Mouse (Mus musculus) limb, embryonic 13.5 days (tissue): ENCODE measurements around the gene Tubgcp3. TPM values are rescaled to one million over a fixed set of nuclear protein-coding genes. Genes with fewer than 3 reads are reported as not detected.
"Not testable (repeated sequence)": the region's sequence is repeated elsewhere in the genome, so short reads cannot be mapped to it uniquely, and the experiment has no call there.

ENCODE experiments used
- ATAC-seq: fragments of 200-750 bp; cut with Nextera tagmentation; 2 replicates; pipeline ENCODE4 v1.8.0; 2017; ENCODE audit warnings: low read depth, moderate number of reproducible peaks, moderate TSS enrichment; ENCODE audit not compliant: low FRiP score
- H3K27ac ChIP-seq: fragments of 300-500 bp; sonication (generic); 2 replicates; pipeline ENCODE4 v1.5.1; 2015; ENCODE audit warnings: inconsistent platforms, mild to moderate bottlenecking, moderate library complexity
- H3K27me3 ChIP-seq: fragments of 300-500 bp; sonication (generic); 2 replicates; pipeline ENCODE4 v1.6.1; 2015; ENCODE audit warnings: mild to moderate bottlenecking, inconsistent platforms
- H3K36me3 ChIP-seq: fragments of 300-500 bp; sonication (generic); 2 replicates; pipeline ENCODE4 v1.6.1; 2015; ENCODE audit warnings: inconsistent platforms, mild to moderate bottlenecking, moderate library complexity
- H3K4me1 ChIP-seq: fragments of 300-500 bp; sonication (generic); 2 replicates; pipeline ENCODE4 v1.6.1; 2015; ENCODE audit warnings: inconsistent platforms
- H3K4me2 ChIP-seq: fragments of 300-500 bp; sonication (generic); replicated peaks from 2 replicates; pipeline ENCODE4 v1.6.1; 2015; ENCODE audit warnings: inconsistent platforms, mild to moderate bottlenecking, moderate library complexity
- H3K4me3 ChIP-seq: fragments of 300-500 bp; sonication (generic); 2 replicates; pipeline ENCODE4 v1.5.1; 2015; ENCODE audit warnings: moderate library complexity, mild to moderate bottlenecking, inconsistent platforms
- H3K9ac ChIP-seq: fragments of 300-500 bp; sonication (generic); 2 replicates; pipeline ENCODE4 v1.6.1; 2015; ENCODE audit warnings: mild to moderate bottlenecking, inconsistent platforms
- H3K9me3 ChIP-seq: fragments of 300-500 bp; sonication (generic); 2 replicates; pipeline ENCODE4 v1.6.1; 2016; ENCODE audit warnings: inconsistent platforms
- WGBS: fragments of 180-500 bp; shearing (Covaris S2); methylation state at CpG from one replicate; pipeline ENCODE4 v1.1.7; 2015; 5-methylcytosine and 5-hydroxymethylcytosine counted together
- polyA plus RNA-seq: library from polyadenylated mRNA; unstranded; fragments of >200 nt; fragmentation: Nextera tagmentation; extraction: Ambion mirVana; gene quantifications from 2 replicates; pipeline ENCODE4 v1.2.1, GENCODE M21; 2015

Tubgcp3 gene
- polyA plus RNA-seq, 1 experiment from 2014 or later: 40.7 TPM

GRCm38 (mm10) chr8:12635366-12635765, 36.7 kb downstream of the Tubgcp3 start:
- Histone ChIP-seq H3K9ac (no peak overlapping the region), H3K9me3 (no peaks in the 10 kb centered on the region), H3K4me2 (no peak overlapping the region), H3K27ac (no peak overlapping the region), H3K36me3 (peaks cover 88% of the 10 kb centered on the region), H3K27me3 (no peaks in the 10 kb centered on the region), H3K4me1 (no peaks in the 10 kb centered on the region), H3K4me3 (no peak overlapping the region)
- no peak for ATAC-seq
- 84% methylated on average over 2 of the region's 2 CpGs for WGBS

DNA sequence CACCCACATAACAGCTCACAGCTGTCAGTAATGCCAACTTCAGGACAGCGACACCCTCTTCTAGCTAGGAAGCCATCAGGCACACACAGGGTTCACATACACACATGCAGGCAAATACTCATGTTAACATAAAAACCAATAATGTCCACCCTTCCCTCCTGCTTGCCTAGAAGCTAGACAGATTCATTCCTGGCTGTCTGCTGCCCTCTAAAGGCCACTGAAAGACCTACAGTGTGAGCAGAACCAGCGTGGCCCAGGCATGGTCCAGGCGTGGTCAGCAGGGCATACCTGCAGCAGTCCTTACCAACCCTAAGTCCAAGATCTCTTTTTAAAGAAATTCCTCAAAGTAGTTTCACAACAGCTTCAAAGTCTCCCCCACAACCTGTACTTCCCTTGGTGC, 43.0 kb downstream of the Tubgcp3 start:
- no peak; the same call in 1 of the 2 replicates for ATAC-seq
- no peak overlapping the region for H3K4me3 ChIP-seq
- no peak overlapping the region for H3K9ac ChIP-seq
- H3K36me3 ChIP-seq: peaks cover 71% of the 10 kb centered on the region
- no peaks in the 10 kb centered on the region for H3K27me3 ChIP-seq
- WGBS: 37% methylated on average over 3 of the region's 3 CpGs
- no peaks in the 10 kb centered on the region for H3K9me3 ChIP-seq
- peaks cover 21% of the 10 kb centered on the region for H3K4me1 ChIP-seq
- H3K4me2 ChIP-seq: no peak overlapping the region
- H3K27ac ChIP-seq: no peak overlapping the region

- 50% methylated on average over 5 of the region's 5 CpGs for WGBS
- H3K4me3 ChIP-seq: no peak overlapping the region
- H3K27me3 ChIP-seq: no peaks in the 10 kb centered on the region
- H3K4me1 ChIP-seq: peaks cover 21% of the 10 kb centered on the region
- no peak overlapping the region for H3K9ac ChIP-seq
- ATAC-seq: no peak
- H3K9me3 ChIP-seq: no peaks in the 10 kb centered on the region
- H3K4me2 ChIP-seq: no peak overlapping the region
- peaks cover 77% of the 10 kb centered on the region for H3K36me3 ChIP-seq
- no peak overlapping the region for H3K27ac ChIP-seq
Measured at GRCm38 (mm10) chr8:12625890-12626289, 46.2 kb downstream of the Tubgcp3 start.

DNA sequence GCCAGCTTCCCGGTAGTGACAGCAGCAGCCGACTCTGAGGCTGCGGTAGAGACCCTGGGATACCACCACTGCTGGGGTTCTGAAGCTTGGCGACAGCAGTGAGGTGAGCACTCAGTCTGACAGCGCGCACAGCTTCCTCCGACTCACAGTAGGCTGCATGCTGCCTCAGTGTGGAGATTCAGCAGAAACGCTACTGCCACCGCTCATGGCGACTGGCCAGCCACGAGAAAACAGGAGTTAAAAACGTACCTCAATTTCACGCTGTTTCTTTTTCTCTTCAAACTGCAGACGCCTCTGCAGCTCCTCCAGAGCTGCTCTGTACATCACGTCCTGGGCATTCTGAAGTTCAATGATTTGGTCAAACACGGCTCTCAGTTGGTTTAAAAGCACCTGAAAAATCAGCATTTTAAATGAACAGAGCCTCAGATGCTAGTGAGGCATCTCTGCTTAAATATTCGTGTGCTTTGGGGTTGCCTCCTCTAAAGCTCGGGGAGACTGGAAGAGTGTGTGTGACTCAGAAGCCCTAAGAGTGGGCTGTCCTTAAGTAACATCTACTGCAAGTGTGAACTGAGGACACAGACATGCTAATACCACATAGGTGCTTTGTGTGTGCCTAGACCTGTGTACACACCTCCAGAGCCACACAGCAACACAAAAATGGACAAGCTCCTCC, 50.4 kb downstream of the Tubgcp3 start:
- Histone ChIP-seq H3K27ac (no peak overlapping the region), H3K9ac (no peak overlapping the region), H3K27me3 (no peaks in the 10 kb centered on the region), H3K4me3 (no peak overlapping the region), H3K36me3 (peaks cover 81% of the 10 kb centered on the region), H3K4me2 (no peak overlapping the region), H3K4me1 (peaks cover 13% of the 10 kb centered on the region), H3K9me3 (no peaks in the 10 kb centered on the region)
- 94% methylated on average over 18 of the region's 18 CpGs for WGBS
- no peak for ATAC-seq

- not testable (repeated sequence) for H3K27ac ChIP-seq, ATAC-seq, H3K4me3 ChIP-seq, H3K27me3 ChIP-seq, H3K9me3 ChIP-seq, H3K9ac ChIP-seq, H3K4me2 ChIP-seq, H3K4me1 ChIP-seq
- peaks cover 80% of the 10 kb centered on the region for H3K36me3 ChIP-seq
- WGBS: 86% methylated on average over 3 of the region's 3 CpGs
Measured at GRCm38 (mm10) chr8:12617369-12617768, 54.7 kb downstream of the Tubgcp3 start.

GRCm38 (mm10) chr8:12613201-12613600, 58.8 kb downstream of the Tubgcp3 start:
- Histone ChIP-seq H3K27ac (no peak overlapping the region), H3K4me2 (no peak overlapping the region), H3K4me3 (no peak overlapping the region), H3K4me1 (no peaks in the 10 kb centered on the region), H3K9ac (no peak overlapping the region), H3K36me3 (peaks cover 44% of the 10 kb centered on the region), H3K27me3 (no peaks in the 10 kb centered on the region), H3K9me3 (no peaks in the 10 kb centered on the region)
- 79% methylated on average over 7 of the region's 7 CpGs for WGBS
- ATAC-seq: no peak

DNA sequence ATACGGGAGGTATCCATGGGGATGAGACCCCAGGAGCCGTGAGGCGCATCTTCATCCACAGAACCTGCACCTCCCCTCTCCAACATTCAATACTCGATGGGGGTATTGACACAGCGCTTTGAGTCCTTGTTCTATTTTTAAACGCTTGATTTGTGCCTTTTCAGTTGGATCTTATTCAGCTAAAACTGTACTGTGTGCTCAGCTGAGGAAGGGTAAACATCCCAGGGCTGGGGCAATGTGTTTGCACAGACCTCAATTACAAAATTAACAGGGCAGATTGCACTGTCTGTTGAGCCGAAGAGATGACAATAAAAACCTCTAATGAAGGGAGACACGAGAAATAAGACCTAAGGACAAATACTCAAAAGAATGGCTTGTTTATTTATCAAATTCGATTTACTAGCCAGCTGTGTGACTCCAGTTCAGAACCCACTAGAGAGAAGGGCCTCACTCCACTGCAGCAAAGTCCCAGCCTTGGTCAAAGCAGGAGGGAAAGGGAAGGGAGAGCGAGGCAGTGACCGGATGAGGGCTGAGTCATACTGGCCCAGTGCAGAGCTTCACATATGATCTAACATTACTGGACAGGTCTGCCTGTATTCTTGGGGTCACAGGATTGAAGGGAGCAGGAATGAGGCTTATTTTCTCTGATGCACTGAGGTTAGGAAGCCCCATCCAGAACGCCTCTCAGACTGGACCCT, 62.1 kb downstream of the Tubgcp3 start:
- H3K27me3 ChIP-seq: no peaks in the 10 kb centered on the region
- no peak for ATAC-seq
- H3K4me1 ChIP-seq: no peaks in the 10 kb centered on the region
- no peak overlapping the region for H3K4me2 ChIP-seq
- WGBS: 71% methylated on average over 12 of the region's 12 CpGs
- peaks cover 15% of the 10 kb centered on the region for H3K36me3 ChIP-seq
- no peak overlapping the region for H3K27ac ChIP-seq
- H3K9ac ChIP-seq: no peak overlapping the region
- no peak overlapping the region for H3K4me3 ChIP-seq
- H3K9me3 ChIP-seq: no peaks in the 10 kb centered on the region

- Histone ChIP-seq H3K27ac (no peak overlapping the region), H3K4me1 (no peaks in the 10 kb centered on the region), H3K9me3 (no peaks in the 10 kb centered on the region), H3K4me3 (no peak overlapping the region), H3K9ac (no peak overlapping the region), H3K27me3 (0 out of 2 replicates have a peak, but pooled peaks cover 5% of the 10 kb centered on the region), H3K36me3 (peaks cover 6% of the 10 kb centered on the region), H3K4me2 (no peak overlapping the region)
- WGBS: 77% methylated on average over 10 of the region's 10 CpGs
- ATAC-seq: no peak
Measured at GRCm38 (mm10) chr8:12608810-12609209, 63.2 kb downstream of the Tubgcp3 start.

GRCm38 (mm10) chr8:12607223-12607622, 64.8 kb downstream of the Tubgcp3 start:
- 22% methylated on average over 6 of the region's 6 CpGs for whole genome bisulfite sequencing

GRCm38 (mm10) chr8:12583785-12584184, 88.3 kb downstream of the Tubgcp3 start:
- no peak overlapping the region for H3K4me2 ChIP-seq
- WGBS: 92% methylated on average over 5 of the region's 5 CpGs
- no peaks in the 10 kb centered on the region for H3K27me3 ChIP-seq
- no peaks in the 10 kb centered on the region for H3K9me3 ChIP-seq
- H3K4me1 ChIP-seq: no peaks in the 10 kb centered on the region
- no peak overlapping the region for H3K4me3 ChIP-seq
- no peak for ATAC-seq
- H3K9ac ChIP-seq: no peak overlapping the region
- H3K27ac ChIP-seq: no peak overlapping the region
- no peaks in the 10 kb centered on the region for H3K36me3 ChIP-seq

More at GRCm38 (mm10) chr8:12607223-12607622, 64.8 kb downstream of the Tubgcp3 start:
- H3K9ac ChIP-seq: no peak overlapping the region
- no peaks in the 10 kb centered on the region for H3K9me3 ChIP-seq
- H3K4me2 ChIP-seq: no peak overlapping the region
- no peaks in the 10 kb centered on the region; the same call in 1 of the 2 replicates for H3K36me3 ChIP-seq
- no peaks in the 10 kb centered on the region for H3K4me1 ChIP-seq
- H3K4me3 ChIP-seq: no peak overlapping the region
- ATAC-seq: 0 out of 2 replicates have a peak, but pooled peaks have one; percentile 40
- 0 out of 2 replicates have a peak, but pooled peaks cover 5% of the 10 kb centered on the region for H3K27me3 ChIP-seq
- H3K27ac ChIP-seq: no peak overlapping the region

GRCm38 (mm10) chr8:12579339-12579999, 92.6 kb downstream of the Tubgcp3 start:
- not testable (repeated sequence) for H3K27ac ChIP-seq, H3K9ac ChIP-seq, H3K4me3 ChIP-seq, H3K9me3 ChIP-seq, H3K27me3 ChIP-seq, ATAC-seq, H3K4me2 ChIP-seq, H3K4me1 ChIP-seq, H3K36me3 ChIP-seq
- WGBS: 86% methylated on average over 19 of the region's 19 CpGs

DNA sequence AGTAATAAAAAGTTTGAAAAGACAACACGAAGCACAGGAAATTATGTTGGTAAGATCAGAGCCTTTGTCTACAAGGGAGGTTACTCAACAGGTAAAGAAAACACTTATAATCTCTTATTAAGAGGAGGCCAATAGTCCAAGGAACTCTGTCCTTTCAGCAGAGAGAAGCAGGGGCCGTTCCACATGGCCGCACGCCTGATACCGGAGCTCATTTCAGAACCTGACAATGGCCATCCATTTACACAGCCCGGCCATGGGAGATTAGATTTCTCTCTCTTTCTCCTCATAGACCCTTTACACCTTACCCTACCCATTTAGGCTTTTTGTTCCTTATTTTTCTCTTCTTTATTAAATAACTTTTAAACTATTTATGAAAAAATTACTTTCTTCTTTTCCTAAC, 95.3 kb downstream of the Tubgcp3 start:
- no peak overlapping the region for H3K9ac ChIP-seq
- no peak overlapping the region for H3K4me3 ChIP-seq
- H3K27ac ChIP-seq: no peak overlapping the region
- H3K27me3 ChIP-seq: peaks cover 25% of the 10 kb centered on the region
- no peaks in the 10 kb centered on the region for H3K36me3 ChIP-seq
- WGBS: 85% methylated on average over 6 of the region's 6 CpGs
- ATAC-seq: no peak
- no peak overlapping the region for H3K4me2 ChIP-seq
- peaks cover 7% of the 10 kb centered on the region for H3K4me1 ChIP-seq
- no peaks in the 10 kb centered on the region for H3K9me3 ChIP-seq
